Comparison of ENCODE assay signal across 7 mouse cellular contexts in genomic region chr3:117359686-117360521, GRCm38 (mm10). TPM values are rescaled to one million over a fixed set of nuclear protein-coding genes. Genes with fewer than 3 reads are reported as not detected.
DNase-seq lines count a peak whose midpoint lies in the region; ATAC-seq and TF ChIP-seq lines count a peak whose summit lies in the region.

No protein-coding gene starts in this region.

- no peaks in the 10 kb centered on the region for H3K4me1 ChIP-seq in hindbrain, postnatal 0 days (ENCODE audit: insufficient read depth, low read length)
- peaks cover 13% of the 10 kb centered on the region for H3K4me1 ChIP-seq in midbrain, embryonic 10.5 days
- H3K4me1 ChIP-seq in stomach, embryonic 15.5 days: 0 out of 2 replicates have a peak, but pooled peaks cover 2% of the 10 kb centered on the region

- peak overlapping the region; percentile 82 for H3K9ac ChIP-seq in hindbrain, postnatal 0 days (replicated peaks; ENCODE audit: low read length)
- no peak overlapping the region for H3K9ac ChIP-seq in stomach, embryonic 15.5 days

- H3K36me3 ChIP-seq in hindbrain, postnatal 0 days (ENCODE audit: insufficient read depth, low read length): no peaks in the 10 kb centered on the region
- no peaks in the 10 kb centered on the region for H3K36me3 ChIP-seq in midbrain, embryonic 10.5 days
- no peaks in the 10 kb centered on the region for H3K36me3 ChIP-seq in stomach, embryonic 15.5 days

- peak overlapping the region; percentile 94 for H3K27ac ChIP-seq in hindbrain, postnatal 0 days
- peak overlapping the region; percentile 71 for H3K27ac ChIP-seq in midbrain, embryonic 10.5 days (replicated peaks)
- H3K27ac ChIP-seq in stomach, embryonic 15.5 days: no peak overlapping the region

- H3K4me3 ChIP-seq in hindbrain, postnatal 0 days (ENCODE audit: low read length): peak overlapping the region; percentile 66
- H3K4me3 ChIP-seq in midbrain, embryonic 10.5 days: peak overlapping the region; percentile 66
- H3K4me3 ChIP-seq in stomach, embryonic 15.5 days (replicated peaks): peak overlapping the region; percentile 48

- H3K4me2 ChIP-seq in hindbrain, postnatal 0 days (ENCODE audit: low read depth, low read length): peak overlapping the region; percentile 68
- H3K4me2 ChIP-seq in stomach, embryonic 15.5 days: peak overlapping the region; percentile 89

- WGBS in hindbrain, postnatal 0 days: 2% methylated on average over 46 of the region's 46 CpGs
- 2% methylated on average over 46 of the region's 46 CpGs for WGBS in midbrain, embryonic 10.5 days
- 2% methylated on average over 46 of the region's 46 CpGs for WGBS in stomach, embryonic 15.5 days

- H3K9me3 ChIP-seq in hindbrain, postnatal 0 days (ENCODE audit: low read length): no peaks in the 10 kb centered on the region
- no peaks in the 10 kb centered on the region for H3K9me3 ChIP-seq in midbrain, embryonic 10.5 days (replicated peaks)
- H3K9me3 ChIP-seq in stomach, embryonic 15.5 days: no peaks in the 10 kb centered on the region

- TF ChIP-seq CTCF in hindbrain, postnatal 0 days (IDR thresholded peaks at IDR 0.05; ENCODE audit: low read depth): peak; percentile 7; the same call in 1 of the 2 replicates

- no peaks in the 10 kb centered on the region for H3K27me3 ChIP-seq in hindbrain, postnatal 0 days (ENCODE audit: insufficient read depth, low read length)
- peaks cover 26% of the 10 kb centered on the region for H3K27me3 ChIP-seq in midbrain, embryonic 10.5 days (ENCODE audit: low read depth, poor library complexity, severe bottlenecking)
- H3K27me3 ChIP-seq in stomach, embryonic 15.5 days (replicated peaks): peaks cover 3% of the 10 kb centered on the region; the same call in 1 of the 2 replicates

- DNase-seq in adrenal gland, adult 8-10 months: peak; percentile 12
- DNase-seq in cerebellum, adult 8-10 months: peak; percentile 64
- DNase-seq in forelimb bud, embryonic 11.5 days (ENCODE audit: low read depth, low spot score): peak; percentile 37
- peak; percentile 77 for DNase-seq in hindbrain, postnatal 0 days (ENCODE audit: low spot score)
- DNase-seq in left cerebral cortex, adult 8-10 months (ENCODE audit: low spot score in 2 of 2): peak; percentile 70
- DNase-seq in midbrain, embryonic 10.5 days (ENCODE audit: low spot score): peak; percentile 66

- ATAC-seq in hindbrain, postnatal 0 days: peak; percentile 89
- ATAC-seq in stomach, embryonic 15.5 days (ENCODE audit: insufficient read depth, low FRiP score, low read depth): peak; percentile 79; the same call in 1 of the 2 replicates

RNA-seq across cellular contexts. Expression of gene Plppr4, which starts 0.8 kb away (rescaled TPM):
- 1 to 10 TPM; 1.1 to 2.2 (median 1.6) TPM for total RNA-seq in adrenal gland, adult 8-10 months (2022)
- total RNA-seq in hindbrain, postnatal 0 days (2014; rRNA removed): 64.1 and 83.1 TPM in 2 replicates
- 43.1 and 50.8 TPM in 2 replicates for polyA plus RNA-seq in hindbrain, postnatal 0 days (2015; fragmentation: Nextera tagmentation; extraction: Ambion mirVana)
- total RNA-seq in left cerebral cortex, adult 8-10 months (2022): 100 to 1,000 TPM; 147 to 156 (median 148) TPM
- polyA plus RNA-seq in midbrain, embryonic 10.5 days (2016; fragmentation: Nextera tagmentation; extraction: Ambion mirVana): 0.11 and 0.31 TPM in 2 replicates
- 0.57 and 0.76 TPM in 2 replicates for polyA plus RNA-seq in stomach, embryonic 15.5 days (2015; fragmentation: Nextera tagmentation; extraction: Ambion mirVana)

Comparison
In these comparisons a context has a peak if more than half of its experiments do, and no peak if none do; other contexts are left out.
1. DNase-seq: peak in every context shown above with its lines; median percentile 77 in hindbrain, postnatal 0 days; 70 in left cerebral cortex, adult 8-10 months; 66 in midbrain, embryonic 10.5 days; 64 in cerebellum, adult 8-10 months; 37 in forelimb bud, embryonic 11.5 days; 12 in adrenal gland, adult 8-10 months.
2. RNA of gene Plppr4, which starts 0.8 kb away (total RNA-seq): 147 to 156 TPM in left cerebral cortex, adult 8-10 months and 64.1 to 83.1 TPM in hindbrain, postnatal 0 days; 1.1 to 2.2 TPM in adrenal gland, adult 8-10 months; every median in the first group is over 10 times any median in the second.
3. Peak in every context shown above with its lines, with median percentiles within 50 percentile points of each other: H3K4me3 ChIP-seq.